Comparison of ENCODE assay signal across 27 mouse cellular contexts in genomic region chr13:21366635-21367034, GRCm38 (mm10). TPM values are rescaled to one million over a fixed set of nuclear protein-coding genes. Genes with fewer than 3 reads are reported as not detected.
A peak's percentile ranks its signal among the peaks of the same experiment; 100 is the strongest.
DNase-seq lines count a peak whose midpoint lies in the region; ATAC-seq and TF ChIP-seq lines count a peak whose summit lies in the region.
"Had no signal": no experiment of that assay in that cellular context is flagged by ENCODE, and none has a peak within 500 bp of the region (broad histone marks: within the 10 kb centered on the region; RNA-seq: fewer than 3 reads in every experiment).

No protein-coding gene starts in this region.

- H3K4me3 ChIP-seq in midbrain, postnatal 0 days (ENCODE audit: low read depth, low read length): no peak overlapping the region
- H3K4me3 ChIP-seq in midbrain, embryonic 13.5 days (replicated peaks): no peak overlapping the region
- H3K4me3 ChIP-seq: forebrain, embryonic 10.5 days; hindbrain, embryonic 10.5 days; left cerebral cortex, adult 2 months; limb, embryonic 10.5 days; neural tube, embryonic 12.5 days had no signal

- peaks cover 11% of the 10 kb centered on the region for H3K4me1 ChIP-seq in midbrain, postnatal 0 days (ENCODE audit: insufficient read depth, low read length)
- H3K4me1 ChIP-seq in midbrain, embryonic 13.5 days (replicated peaks): peaks cover 27% of the 10 kb centered on the region

- H3K4me2 ChIP-seq in midbrain, postnatal 0 days (ENCODE audit: low read depth, low read length, poor library complexity, severe bottlenecking): no peak overlapping the region
- H3K4me2 ChIP-seq in midbrain, embryonic 13.5 days (replicated peaks): no peak overlapping the region
- H3K4me2 ChIP-seq: neural tube, embryonic 12.5 days had no signal

- TF ChIP-seq CTCF in midbrain, postnatal 0 days (IDR thresholded peaks at IDR 0.05): no peak

- peaks cover 29% of the 10 kb centered on the region for H3K36me3 ChIP-seq in midbrain, postnatal 0 days (ENCODE audit: insufficient read depth, low read length)
- H3K36me3 ChIP-seq in midbrain, embryonic 13.5 days: peaks cover 44% of the 10 kb centered on the region

- no peak for ATAC-seq in midbrain, postnatal 0 days (ENCODE audit: low FRiP score)
- ATAC-seq in midbrain, embryonic 13.5 days: no peak

- H3K9me3 ChIP-seq in midbrain, postnatal 0 days (ENCODE audit: low read length): no peaks in the 10 kb centered on the region
- no peaks in the 10 kb centered on the region for H3K9me3 ChIP-seq in midbrain, embryonic 13.5 days
- H3K9me3 ChIP-seq: forebrain, embryonic 10.5 days; G1E; hindbrain, embryonic 10.5 days; limb, embryonic 10.5 days; neural tube, embryonic 12.5 days had no signal

- H3K27me3 ChIP-seq in midbrain, postnatal 0 days (ENCODE audit: insufficient read depth, low read length): no peaks in the 10 kb centered on the region
- H3K27me3 ChIP-seq in midbrain, embryonic 13.5 days: no peaks in the 10 kb centered on the region
- H3K27me3 ChIP-seq: neural tube, embryonic 12.5 days had no signal

- WGBS in midbrain, postnatal 0 days: 83% methylated on average over 6 of the region's 6 CpGs
- 92% methylated on average over 6 of the region's 6 CpGs for WGBS in midbrain, embryonic 13.5 days

- no peak overlapping the region for H3K27ac ChIP-seq in midbrain, postnatal 0 days (ENCODE audit: low read depth, low read length)
- no peak overlapping the region for H3K27ac ChIP-seq in midbrain, embryonic 13.5 days
- H3K27ac ChIP-seq: forebrain, embryonic 10.5 days; hindbrain, embryonic 10.5 days; left cerebral cortex, adult 2 months; limb, embryonic 10.5 days; neural tube, embryonic 12.5 days had no signal

- DNase-seq in midbrain, postnatal 0 days (ENCODE audit: low spot score): no peak
- DNase-seq in CD4-positive, CD25-positive, alpha-beta regulatory T cell, adult 2 months (ENCODE audit: low read depth, low spot score): peak; percentile 66
- peak; percentile 58 for DNase-seq in induced T-regulatory cell, adult 2 months (ENCODE audit: low read depth)
- peak; percentile 20 for DNase-seq in thymus, postnatal 14 days
- no peak for DNase-seq in retina, embryonic 14.5 days (ENCODE audit: low spot score)
- DNase-seq in right cerebral cortex, postnatal 14 days: no peak
- no peak for DNase-seq in kidney, adult 8-10 months
- DNase-seq: cerebellum, adult 2 months; kidney, adult 9 months; kidney, postnatal 4 days; layer of hippocampus, adult 9-11 months; lung, adult 18-20 months; lung, postnatal 14 days had no signal

- H3K9ac ChIP-seq in midbrain, postnatal 0 days (replicated peaks; ENCODE audit: low read length, poor library complexity, severe bottlenecking): 0 out of 2 replicates have a peak overlapping the region, but pooled peaks have one; percentile 4
- H3K9ac ChIP-seq in midbrain, embryonic 13.5 days (replicated peaks): no peak overlapping the region
- H3K9ac ChIP-seq: neural tube, embryonic 12.5 days had no signal

RNA-seq across cellular contexts. Expression of gene Zscan12, which starts 4.0 kb away (rescaled TPM):
- 5.0 and 6.4 TPM in 2 replicates for total RNA-seq in midbrain, postnatal 0 days (2014; rRNA removed)
- 7.2 and 7.8 TPM in 2 replicates for polyA plus RNA-seq in midbrain, postnatal 0 days (2015; fragmentation: Nextera tagmentation; extraction: Ambion mirVana)
- polyA plus RNA-seq in midbrain, embryonic 13.5 days (2015; fragmentation: Nextera tagmentation; extraction: Ambion mirVana): 15.5 and 16.8 TPM in 2 replicates

RNA-seq across cellular contexts. Expression of gene Olfr1367, which starts 19.9 kb away (rescaled TPM):
- not detected in 2 replicates for total RNA-seq in midbrain, postnatal 0 days (2014; rRNA removed)
- not detected in 2 replicates for polyA plus RNA-seq in midbrain, postnatal 0 days (2015; fragmentation: Nextera tagmentation; extraction: Ambion mirVana)
- not detected in 2 replicates for polyA plus RNA-seq in midbrain, embryonic 13.5 days (2015; fragmentation: Nextera tagmentation; extraction: Ambion mirVana)
- total RNA-seq: adrenal gland, adult 18-20 months; adrenal gland, postnatal 4 days; gastrocnemius, adult 8-10 months; left cerebral cortex, adult 2 months; liver, adult 2 months had no signal
- polyA plus RNA-seq: C2C12; cerebellum, adult 2 months; forebrain, embryonic 10.5 days; G1E; heart, postnatal 0 days; hindbrain, embryonic 10.5 days; limb, embryonic 10.5 days; liver, adult 2 months; neural tube, embryonic 12.5 days; testis, adult 2 months had no signal

RNA-seq across cellular contexts. Expression of gene Zkscan3, which starts 35.9 kb away (rescaled TPM):
- total RNA-seq in midbrain, postnatal 0 days (2014; rRNA removed): 32.9 and 40.4 TPM in 2 replicates
- polyA plus RNA-seq in midbrain, postnatal 0 days (2015; fragmentation: Nextera tagmentation; extraction: Ambion mirVana): 37.9 and 40.4 TPM in 2 replicates
- polyA plus RNA-seq in midbrain, embryonic 13.5 days (2015; fragmentation: Nextera tagmentation; extraction: Ambion mirVana): 94.9 and 95.7 TPM in 2 replicates

RNA-seq across cellular contexts. Expression of gene Gpx6, which starts 54.7 kb away (rescaled TPM):
- not detected in 2 replicates for total RNA-seq in midbrain, postnatal 0 days (2014; rRNA removed)
- 0.26 and 0.58 TPM in 2 replicates for polyA plus RNA-seq in midbrain, postnatal 0 days (2015; fragmentation: Nextera tagmentation; extraction: Ambion mirVana)
- not detected in 2 replicates for polyA plus RNA-seq in midbrain, embryonic 13.5 days (2015; fragmentation: Nextera tagmentation; extraction: Ambion mirVana)
- total RNA-seq: adrenal gland, adult 18-20 months; gastrocnemius, adult 8-10 months; left cerebral cortex, adult 2 months had no signal
- polyA plus RNA-seq: C2C12; G1E; heart, postnatal 0 days; hindbrain, embryonic 10.5 days had no signal

Comparison
In these comparisons a context has a peak if more than half of its experiments do, and no peak if none do; other contexts are left out.
1. DNase-seq: peak in CD4-positive, CD25-positive, alpha-beta regulatory T cell, adult 2 months (single experiment), induced T-regulatory cell, adult 2 months (single experiment) and thymus, postnatal 14 days (single experiment); none in midbrain, postnatal 0 days (single experiment), retina, embryonic 14.5 days (single experiment), right cerebral cortex, postnatal 14 days (single experiment) and kidney, adult 8-10 months (0 of 2).